Mouse (Mus musculus) kidney, postnatal 0 days (tissue): ENCODE results near the gene Diaph2. TPM values are rescaled to one million over a fixed set of nuclear protein-coding genes. Genes with fewer than 3 reads are reported as not detected.

Experiments used
- ATAC-seq: fragments of 200-750 bp; cut with Nextera tagmentation; replicated peaks from 2 replicates; pipeline ENCODE4 v1.8.0; 2017; ENCODE audit warnings: low read depth, moderate number of reproducible peaks, moderate TSS enrichment, moderate library complexity; ENCODE audit not compliant: low FRiP score
- DNase-seq: peaks from one replicate; pipeline ENCODE4 v3.0.0-alpha.2; 2016; ENCODE audit warnings: low spot score
- H3K27ac ChIP-seq: fragments of 300-500 bp; sonication (generic); 2 replicates; pipeline ENCODE4 v1.5.1; 2014; ENCODE audit warnings: mild to moderate bottlenecking
- H3K27me3 ChIP-seq: fragments of 300-500 bp; sonication (generic); 2 replicates; pipeline ENCODE4 v1.6.1; 2014; ENCODE audit warnings: low read length, mixed read lengths; ENCODE audit not compliant: insufficient read depth
- H3K36me3 ChIP-seq: fragments of 300-500 bp; sonication (generic); 2 replicates; pipeline ENCODE4 v1.6.1; 2014; ENCODE audit warnings: low read length, mixed read lengths; ENCODE audit not compliant: insufficient read depth
- H3K4me1 ChIP-seq: fragments of 300-500 bp; sonication (generic); replicated peaks from 2 replicates; pipeline ENCODE4 v1.6.1; 2014; ENCODE audit warnings: antibody characterized with exemption, low read length, mixed read lengths; ENCODE audit not compliant: insufficient read depth
- H3K4me2 ChIP-seq: fragments of 300-500 bp; sonication (generic); 2 replicates; pipeline ENCODE4 v1.6.1; 2014; ENCODE audit warnings: mild to moderate bottlenecking, low read length, moderate library complexity, mixed read lengths
- H3K4me3 ChIP-seq: fragments of 300-500 bp; sonication (generic); replicated peaks from 2 replicates; pipeline ENCODE4 v1.5.1; 2014; ENCODE audit warnings: low read depth, low read length
- H3K9ac ChIP-seq: fragments of 300-500 bp; sonication (generic); 2 replicates; pipeline ENCODE4 v1.6.1; 2014; ENCODE audit warnings: low read depth, low read length
- H3K9me3 ChIP-seq: fragments of 300-500 bp; sonication (generic); replicated peaks from 2 replicates; pipeline ENCODE4 v1.6.1; 2016; ENCODE audit warnings: low read length, inconsistent platforms, mixed read lengths
- CTCF ChIP-seq: IDR thresholded peaks from 2 replicates; pipeline ENCODE4 v1.5.1; 2016; ENCODE audit warnings: antibody characterized with exemption, low read depth, mild to moderate bottlenecking, moderate library complexity
- WGBS: fragments of 180-500 bp; shearing (Covaris S2); extraction: QIAGEN DNeasy Blood & Tissue Kit; methylation state at CpG from one replicate; pipeline ENCODE4 v1.1.7; 2014; 5-methylcytosine and 5-hydroxymethylcytosine counted together
- polyA plus RNA-seq: library from polyadenylated mRNA; unstranded; fragments of >200 nt; fragmentation: Nextera tagmentation; extraction: Ambion mirVana; gene quantifications from 2 replicates; pipeline ENCODE4 v1.2.1, GENCODE M21; 2015

Diaph2 gene
- polyA plus RNA-seq, 1 experiment from 2014 or later, result 5.4 TPM

DNA sequence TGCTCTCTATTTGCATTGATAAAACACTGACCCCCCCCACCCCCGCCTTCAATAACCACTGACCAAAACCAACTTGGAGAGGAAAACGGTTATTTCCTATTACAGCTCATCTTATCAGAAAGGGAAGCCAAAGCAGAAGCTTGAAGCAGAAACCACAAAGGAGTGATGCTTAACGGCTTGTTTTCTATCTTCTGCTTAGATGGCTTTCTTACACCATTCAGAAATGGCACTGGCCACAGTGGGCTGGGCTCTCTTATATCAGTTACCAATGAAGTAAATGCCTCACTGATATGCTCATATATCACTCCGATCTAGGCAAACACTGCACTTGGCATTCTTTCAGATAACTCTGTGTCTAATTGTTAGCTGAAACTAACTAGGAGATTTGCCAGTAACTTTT lies 463.2 kb downstream of the Diaph2 start:
- Histone ChIP-seq H3K9me3 (no peaks in the 10 kb centered on the region), H3K27ac (no peak overlapping the region), H3K4me1 (no peaks in the 10 kb centered on the region), H3K4me2 (no peak overlapping the region), H3K27me3 (no peaks in the 10 kb centered on the region), H3K4me3 (no peak overlapping the region), H3K36me3 (no peaks in the 10 kb centered on the region), H3K9ac (no peak overlapping the region)
- 78% methylated on average over 4 of the region's 4 CpGs for WGBS
- ATAC-seq, result no peak
- DNase-seq, result no peak
- TF ChIP-seq CTCF, result no peak

DNA sequence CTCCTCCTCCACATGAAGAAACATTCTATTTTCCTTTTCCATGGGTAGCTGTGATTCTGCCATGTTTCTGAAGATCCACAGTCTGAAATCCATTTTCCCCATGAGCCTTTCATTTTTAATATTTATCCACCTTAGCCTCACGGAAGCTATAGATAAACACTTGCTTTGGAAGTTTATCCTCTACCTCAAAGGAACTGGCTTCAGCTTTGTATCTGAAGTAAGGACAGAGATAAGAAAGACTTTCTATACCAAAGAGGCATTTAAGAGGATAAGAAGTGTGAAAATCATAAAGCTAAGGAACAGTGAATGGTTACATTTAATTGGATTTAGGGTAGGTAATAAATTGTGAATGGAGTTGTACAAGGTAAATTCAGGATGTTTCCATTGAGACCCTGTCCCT lies 480.5 kb downstream of the Diaph2 start:
- no peak for TF ChIP-seq CTCF
- 95% methylated on average over 1 of the region's 1 CpGs for WGBS
- Histone ChIP-seq H3K9ac (no peak overlapping the region), H3K4me3 (no peak overlapping the region), H3K27ac (no peak overlapping the region), H3K4me2 (no peak overlapping the region), H3K9me3 (no peaks in the 10 kb centered on the region), H3K27me3 (no peaks in the 10 kb centered on the region), H3K36me3 (no peaks in the 10 kb centered on the region), H3K4me1 (no peaks in the 10 kb centered on the region)
- DNase-seq (no peak), ATAC-seq (no peak)

GRCm38 (mm10) chrX:130235167-130235566 lies 485.6 kb downstream of the Diaph2 start:
- 75% methylated on average over 1 of the region's 1 CpGs for WGBS
- DNase-seq (no peak), ATAC-seq (no peak)
- H3K4me3 ChIP-seq, result no peak overlapping the region
- H3K4me2 ChIP-seq, result no peak overlapping the region
- no peaks in the 10 kb centered on the region for H3K27me3 ChIP-seq
- H3K4me1 ChIP-seq, result no peaks in the 10 kb centered on the region
- no peaks in the 10 kb centered on the region for H3K9me3 ChIP-seq
- no peak overlapping the region for H3K27ac ChIP-seq
- H3K9ac ChIP-seq, result no peak overlapping the region
- TF ChIP-seq CTCF, result no peak
- no peaks in the 10 kb centered on the region for H3K36me3 ChIP-seq

DNA sequence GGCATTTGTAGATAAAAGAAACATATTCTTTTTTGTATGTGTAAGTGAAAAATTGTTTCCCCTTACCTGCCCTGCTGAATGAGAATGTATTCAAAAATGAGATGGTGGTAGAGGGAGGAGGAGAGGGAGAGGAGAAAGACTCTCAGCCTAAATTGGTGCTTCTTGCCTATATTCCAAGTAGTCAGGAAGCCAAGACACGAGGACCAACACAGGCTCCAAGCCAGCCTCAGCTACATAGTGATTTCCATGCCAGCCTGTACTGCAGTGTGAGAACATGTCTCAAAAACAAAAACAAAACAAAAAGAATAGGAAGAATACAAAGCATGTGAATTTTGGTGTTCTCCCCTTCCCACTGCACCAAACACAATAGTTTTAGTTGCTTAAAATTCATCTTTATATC lies 497.1 kb downstream of the Diaph2 start:
- Histone ChIP-seq H3K4me3 (no peak overlapping the region), H3K4me2 (no peak overlapping the region), H3K36me3 (no peaks in the 10 kb centered on the region), H3K9ac (no peak overlapping the region), H3K27me3 (no peaks in the 10 kb centered on the region), H3K4me1 (no peaks in the 10 kb centered on the region), H3K27ac (no peak overlapping the region), H3K9me3 (no peaks in the 10 kb centered on the region)
- no peak for DNase-seq
- 62% methylated on average over 1 of the region's 1 CpGs for WGBS
- ATAC-seq, result no peak
- no peak for TF ChIP-seq CTCF

- no peaks in the 10 kb centered on the region for H3K27me3 ChIP-seq
- TF ChIP-seq CTCF, result no peak
- no peaks in the 10 kb centered on the region for H3K4me1 ChIP-seq
- ATAC-seq, result no peak
- H3K36me3 ChIP-seq, result no peaks in the 10 kb centered on the region
- WGBS, result 87% methylated on average over 4 of the region's 4 CpGs
- H3K4me3 ChIP-seq, result no peak overlapping the region
- H3K4me2 ChIP-seq, result no peak overlapping the region
- no peak overlapping the region for H3K27ac ChIP-seq
- no peaks in the 10 kb centered on the region for H3K9me3 ChIP-seq
- no peak for DNase-seq
- no peak overlapping the region for H3K9ac ChIP-seq
These were observed 504.1 kb downstream of the Diaph2 start for GRCm38 (mm10) chrX:130253664-130254063.

DNA sequence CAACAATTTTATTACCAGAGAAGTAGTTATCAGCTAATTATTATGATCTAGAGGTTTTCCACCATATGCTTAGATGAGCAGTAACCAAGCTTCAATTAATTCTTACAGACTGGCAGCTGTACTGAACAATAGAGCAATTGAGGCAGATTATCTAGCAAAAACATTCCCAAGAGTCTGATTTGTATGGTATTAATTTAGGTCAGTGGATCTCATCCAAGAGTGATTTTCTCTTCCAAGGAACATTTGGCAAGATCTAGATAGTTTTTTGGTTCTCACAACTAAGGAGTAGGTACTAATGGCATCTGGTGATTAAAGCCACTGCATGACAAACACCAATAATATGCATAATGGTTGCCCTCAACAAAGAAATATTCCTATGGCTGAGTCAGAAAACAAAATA lies 516.2 kb downstream of the Diaph2 start:
- no peak for TF ChIP-seq CTCF
- H3K4me3 ChIP-seq, result no peak overlapping the region
- H3K4me2 ChIP-seq, result no peak overlapping the region
- H3K27me3 ChIP-seq, result no peaks in the 10 kb centered on the region
- H3K9me3 ChIP-seq, result no peaks in the 10 kb centered on the region
- DNase-seq (no peak), ATAC-seq (no peak)
- no peak overlapping the region for H3K27ac ChIP-seq
- H3K36me3 ChIP-seq, result no peaks in the 10 kb centered on the region
- no peak overlapping the region for H3K9ac ChIP-seq
- H3K4me1 ChIP-seq, result no peaks in the 10 kb centered on the region

DNA sequence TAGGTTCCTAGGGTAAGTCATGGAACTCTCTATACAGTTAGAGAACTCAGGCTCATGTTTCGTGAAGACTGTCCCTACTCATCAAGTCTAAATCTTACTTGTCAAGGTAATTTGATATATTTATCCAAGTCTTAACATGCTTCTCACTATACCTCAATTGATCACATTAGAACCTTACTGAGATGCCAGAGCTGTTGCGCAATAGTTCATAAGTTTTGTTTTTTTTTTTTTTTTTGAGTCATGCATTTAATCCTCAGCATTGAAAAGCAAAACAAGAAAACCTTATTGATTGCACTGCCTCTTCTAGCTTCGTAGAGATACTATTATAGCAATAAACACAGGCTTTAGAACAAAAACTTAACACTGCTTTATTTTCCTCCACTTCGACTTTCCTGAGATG lies 529.6 kb downstream of the Diaph2 start:
- WGBS, result 79% methylated on average over 4 of the region's 4 CpGs
- H3K4me1 ChIP-seq, result no peaks in the 10 kb centered on the region
- no peaks in the 10 kb centered on the region for H3K27me3 ChIP-seq
- H3K27ac ChIP-seq, result no peak overlapping the region
- ATAC-seq (no peak), DNase-seq (no peak)
- no peak overlapping the region for H3K4me2 ChIP-seq
- H3K9ac ChIP-seq, result no peak overlapping the region
- H3K9me3 ChIP-seq, result no peaks in the 10 kb centered on the region
- no peaks in the 10 kb centered on the region for H3K36me3 ChIP-seq
- TF ChIP-seq CTCF, result no peak
- no peak overlapping the region for H3K4me3 ChIP-seq
